Mouse (Mus musculus) midbrain, embryonic 14.5 days (tissue): Measurements from ENCODE around the gene Uvrag. TPM values are rescaled to one million over a fixed set of nuclear protein-coding genes. Genes with fewer than 3 reads are reported as not detected.

Experiments used
- ATAC-seq: fragments of 200-750 bp; cut with Nextera tagmentation; 2 replicates; pipeline ENCODE4 v1.8.0; 2017; ENCODE audit warnings: moderate number of reproducible peaks, moderate library complexity; ENCODE audit not compliant: low FRiP score, low TSS enrichment
- DNase-seq: peaks from one replicate; pipeline ENCODE4 v3.0.0-alpha.2; 2015
- H3K27ac ChIP-seq: fragments of 300-500 bp; sonication (generic); replicated peaks from 2 replicates; pipeline ENCODE4 v1.5.1; 2014; ENCODE audit warnings: mild to moderate bottlenecking, low read depth, low read length, moderate library complexity
- H3K27me3 ChIP-seq: fragments of 300-500 bp; sonication (generic); 2 replicates; pipeline ENCODE4 v1.6.1; 2014; ENCODE audit warnings: low read length, control low read depth, mixed read lengths; ENCODE audit not compliant: control insufficient read depth, insufficient read depth
- H3K36me3 ChIP-seq: fragments of 300-500 bp; sonication (generic); 2 replicates; pipeline ENCODE4 v1.6.1; 2014; ENCODE audit warnings: low read length, control low read depth; ENCODE audit not compliant: control insufficient read depth, insufficient read depth
- H3K4me1 ChIP-seq: fragments of 300-500 bp; sonication (generic); 2 replicates; pipeline ENCODE4 v1.6.1; 2014; ENCODE audit warnings: mild to moderate bottlenecking, antibody characterized with exemption, low read length, control low read depth; ENCODE audit not compliant: control insufficient read depth, insufficient read depth
- H3K4me2 ChIP-seq: fragments of 300-500 bp; sonication (generic); 2 replicates; pipeline ENCODE4 v1.6.1; 2014; ENCODE audit warnings: mild to moderate bottlenecking, low read length, moderate library complexity
- H3K4me3 ChIP-seq: fragments of 300-500 bp; sonication (generic); replicated peaks from 2 replicates; pipeline ENCODE4 v1.5.1; 2014; ENCODE audit warnings: low read depth, low read length
- H3K9ac ChIP-seq: fragments of 300-500 bp; sonication (generic); replicated peaks from 2 replicates; pipeline ENCODE4 v1.6.1; 2014; ENCODE audit warnings: mild to moderate bottlenecking, low read length, moderate library complexity
- H3K9me3 ChIP-seq: fragments of 300-500 bp; sonication (generic); 2 replicates; pipeline ENCODE4 v1.6.1; 2016; ENCODE audit warnings: low read length, control low read depth, mixed read lengths; ENCODE audit not compliant: control insufficient read depth
- WGBS: fragments of 180-500 bp; shearing (Covaris S2); extraction: QIAGEN DNeasy Blood & Tissue Kit; methylation state at CpG from one replicate; pipeline ENCODE4 v1.1.7; 2014; 5-methylcytosine and 5-hydroxymethylcytosine counted together
- polyA plus RNA-seq: library from polyadenylated mRNA; unstranded; fragments of >200 nt; fragmentation: Nextera tagmentation; extraction: Ambion mirVana; gene quantifications from 2 replicates; pipeline ENCODE4 v1.2.1, GENCODE M21; 2014

Gene Uvrag
- polyA plus RNA-seq, 1 experiment from 2014 or later: 21.0 TPM

- Histone ChIP-seq H3K27me3 (no peaks in the 10 kb centered on the region), H3K4me2 (no peak overlapping the region), H3K4me1 (no peaks in the 10 kb centered on the region), H3K9ac (no peak overlapping the region), H3K4me3 (no peak overlapping the region), H3K9me3 (no peaks in the 10 kb centered on the region), H3K36me3 (no peaks in the 10 kb centered on the region), H3K27ac (no peak overlapping the region)
- no peak for DNase-seq
- no peak for ATAC-seq
- 76% methylated on average over 3 of the region's 3 CpGs for WGBS
These were observed 283.8 kb downstream of the Uvrag start for GRCm38 (mm10) chr7:98857094-98857493.

GRCm38 (mm10) chr7:98856128-98856527, 284.8 kb downstream of the Uvrag start:
- 11% methylated on average over 3 of the region's 3 CpGs for WGBS
- no peaks in the 10 kb centered on the region for H3K4me1 ChIP-seq

DNA sequence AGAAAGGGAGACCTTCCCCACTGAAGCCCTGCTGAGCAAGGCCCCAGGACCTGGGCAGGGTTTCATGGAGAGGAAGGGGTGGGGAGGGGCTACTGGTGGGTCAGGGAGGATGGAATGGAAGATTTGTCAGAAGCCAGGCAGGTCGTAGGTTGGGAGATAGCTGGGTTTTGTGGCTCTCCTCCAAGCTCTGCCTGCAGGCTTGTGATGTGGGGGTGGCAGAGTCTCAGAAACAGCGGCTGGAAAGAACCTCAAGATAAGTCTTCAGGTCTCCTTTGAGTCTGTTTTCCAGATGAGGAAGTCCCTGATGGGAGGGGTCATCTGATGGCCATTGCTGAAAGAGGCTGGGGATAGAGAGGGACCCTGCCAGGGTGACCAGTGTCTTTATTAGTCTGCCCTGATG, 285.6 kb downstream of the Uvrag start:
- 71% methylated on average over 2 of the region's 2 CpGs for WGBS
- no peaks in the 10 kb centered on the region for H3K36me3 ChIP-seq
- H3K27me3 ChIP-seq: no peaks in the 10 kb centered on the region
- ATAC-seq (no peak), DNase-seq (no peak)
- no peaks in the 10 kb centered on the region for H3K4me1 ChIP-seq
- H3K4me2 ChIP-seq: no peak overlapping the region
- H3K9me3 ChIP-seq: no peaks in the 10 kb centered on the region
- H3K27ac ChIP-seq: no peak overlapping the region
- H3K9ac ChIP-seq: no peak overlapping the region
- H3K4me3 ChIP-seq: no peak overlapping the region

More at GRCm38 (mm10) chr7:98856128-98856527, 284.8 kb downstream of the Uvrag start:
- Histone ChIP-seq H3K27me3 (no peaks in the 10 kb centered on the region), H3K9me3 (no peaks in the 10 kb centered on the region), H3K9ac (no peak overlapping the region), H3K36me3 (no peaks in the 10 kb centered on the region), H3K4me3 (no peak overlapping the region), H3K4me2 (no peak overlapping the region), H3K27ac (no peak overlapping the region)
- DNase-seq (no peak), ATAC-seq (no peak)

DNA sequence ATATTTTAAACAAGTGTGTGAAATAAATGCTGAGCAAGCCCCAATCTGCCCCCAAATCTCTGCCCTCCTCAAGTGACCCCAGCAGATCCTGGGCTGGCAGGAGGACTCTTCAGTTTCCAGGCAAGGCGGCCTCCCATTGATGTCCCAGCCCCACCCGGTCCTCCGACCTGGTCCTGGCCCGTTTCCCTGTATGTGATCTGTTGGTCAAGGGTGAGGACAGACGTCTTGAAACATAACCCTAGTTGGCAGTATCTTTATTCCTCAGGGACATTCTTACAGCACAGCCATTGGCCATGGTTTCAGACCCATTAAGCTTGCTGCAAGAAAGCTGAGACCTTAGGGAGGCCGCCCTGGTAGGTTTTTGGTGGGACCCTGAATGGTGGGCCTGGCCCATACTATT, 287.1 kb downstream of the Uvrag start:
- WGBS: 90% methylated on average over 6 of the region's 6 CpGs
- Histone ChIP-seq H3K9me3 (no peaks in the 10 kb centered on the region), H3K27me3 (no peaks in the 10 kb centered on the region), H3K9ac (no peak overlapping the region), H3K36me3 (no peaks in the 10 kb centered on the region), H3K4me3 (no peak overlapping the region), H3K4me2 (no peak overlapping the region), H3K4me1 (no peaks in the 10 kb centered on the region), H3K27ac (no peak overlapping the region)
- no peak for ATAC-seq
- no peak for DNase-seq

DNA sequence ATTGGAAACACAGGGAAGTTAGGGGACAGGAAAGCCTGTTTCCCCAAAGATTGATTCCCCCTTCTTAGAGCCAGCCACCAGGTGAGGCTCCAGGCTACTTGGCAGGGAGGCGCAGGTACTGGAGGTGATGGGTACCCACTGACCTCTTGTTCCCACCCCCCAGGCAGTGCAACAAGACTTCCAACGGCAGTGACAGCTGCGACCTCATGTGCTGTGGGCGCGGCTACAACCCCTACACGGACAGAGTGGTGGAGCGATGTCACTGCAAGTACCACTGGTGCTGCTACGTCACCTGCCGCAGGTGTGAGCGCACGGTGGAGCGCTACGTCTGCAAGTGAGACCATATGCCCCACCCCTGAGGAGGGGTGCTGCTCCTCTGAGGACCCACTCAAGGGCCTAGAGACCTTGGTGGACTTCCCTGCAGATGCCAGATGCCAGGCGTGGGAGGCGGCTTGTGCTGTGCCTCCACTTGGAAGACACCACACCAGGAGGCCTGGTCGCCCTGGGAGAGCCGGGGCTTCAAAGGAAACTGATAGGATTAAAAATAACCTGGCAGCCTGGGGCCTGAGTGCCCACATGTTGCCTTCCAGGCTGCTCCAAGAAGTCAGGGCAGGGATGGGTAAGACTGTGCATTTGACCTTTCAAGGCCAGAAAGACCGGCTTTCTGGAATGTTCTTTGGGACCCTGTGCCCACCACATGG, 287.8 kb downstream of the Uvrag start:
- Histone ChIP-seq H3K4me1 (no peaks in the 10 kb centered on the region), H3K36me3 (no peaks in the 10 kb centered on the region), H3K4me3 (no peak overlapping the region), H3K4me2 (no peak overlapping the region), H3K9me3 (no peaks in the 10 kb centered on the region), H3K27me3 (no peaks in the 10 kb centered on the region), H3K9ac (no peak overlapping the region), H3K27ac (no peak overlapping the region)
- 82% methylated on average over 18 of the region's 18 CpGs for WGBS
- ATAC-seq (no peak), DNase-seq (no peak)

GRCm38 (mm10) chr7:98851220-98851619, 289.7 kb downstream of the Uvrag start:
- DNase-seq (no peak), ATAC-seq (no peak)
- H3K4me1 ChIP-seq: no peaks in the 10 kb centered on the region
- H3K36me3 ChIP-seq: no peaks in the 10 kb centered on the region
- no peaks in the 10 kb centered on the region for H3K27me3 ChIP-seq
- no peak overlapping the region for H3K4me3 ChIP-seq
- 72% methylated on average over 9 of the region's 9 CpGs for WGBS
- H3K9me3 ChIP-seq: no peaks in the 10 kb centered on the region
- H3K4me2 ChIP-seq: no peak overlapping the region
- H3K27ac ChIP-seq: no peak overlapping the region
- no peak overlapping the region for H3K9ac ChIP-seq

- DNase-seq: no peak
- H3K27ac ChIP-seq: no peak overlapping the region
- no peak overlapping the region for H3K9ac ChIP-seq
- no peak overlapping the region for H3K4me2 ChIP-seq
- 78% methylated on average over 5 of the region's 5 CpGs for WGBS
- no peaks in the 10 kb centered on the region for H3K36me3 ChIP-seq
- H3K9me3 ChIP-seq: no peaks in the 10 kb centered on the region
- no peaks in the 10 kb centered on the region for H3K27me3 ChIP-seq
- ATAC-seq: no peak
- H3K4me1 ChIP-seq: no peaks in the 10 kb centered on the region
- H3K4me3 ChIP-seq: no peak overlapping the region
These were observed 290.6 kb downstream of the Uvrag start for GRCm38 (mm10) chr7:98850388-98850787.

DNA sequence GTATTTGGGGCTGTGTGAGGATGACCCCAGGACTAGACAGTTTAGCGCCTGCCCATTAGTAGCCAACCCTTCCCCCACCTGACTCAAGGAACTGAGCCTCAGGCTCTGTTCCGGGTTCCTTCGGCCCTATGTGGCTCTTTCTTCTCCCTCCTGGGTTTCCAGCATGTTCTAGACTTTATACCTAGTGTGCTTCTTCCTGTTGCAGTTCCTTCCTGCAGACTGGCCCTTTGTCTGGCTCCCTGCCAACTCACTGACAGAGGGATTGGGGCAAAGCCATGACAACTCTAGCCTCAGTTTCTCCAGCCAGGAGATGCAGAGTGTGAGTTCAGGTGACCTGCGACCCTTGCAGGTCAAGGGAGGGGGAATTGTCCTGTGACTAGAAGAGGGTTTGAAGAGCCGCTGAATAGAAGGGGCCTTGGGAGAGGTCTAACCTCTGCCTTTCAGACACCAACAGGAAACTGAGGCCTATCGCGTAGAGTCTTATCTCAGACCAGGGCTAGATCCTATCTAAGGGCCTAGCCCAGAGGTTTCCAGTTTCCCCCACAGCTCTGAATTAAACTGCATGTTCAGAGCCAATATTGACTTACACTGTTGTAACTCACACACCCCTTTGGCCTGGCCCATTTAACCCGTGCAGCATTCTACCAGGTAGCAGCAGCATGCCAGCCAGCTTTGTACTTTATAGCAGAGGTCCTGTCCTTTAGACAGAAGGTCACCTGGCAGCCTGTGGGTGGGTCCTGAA, 291.9 kb downstream of the Uvrag start:
- no peaks in the 10 kb centered on the region for H3K36me3 ChIP-seq
- H3K9me3 ChIP-seq: no peaks in the 10 kb centered on the region
- no peak overlapping the region for H3K4me2 ChIP-seq
- ATAC-seq (no peak), DNase-seq (no peak)
- no peak overlapping the region for H3K9ac ChIP-seq
- WGBS: 90% methylated on average over 8 of the region's 8 CpGs
- H3K27me3 ChIP-seq: no peaks in the 10 kb centered on the region
- H3K27ac ChIP-seq: no peak overlapping the region
- no peak overlapping the region for H3K4me3 ChIP-seq
- no peaks in the 10 kb centered on the region for H3K4me1 ChIP-seq

DNA sequence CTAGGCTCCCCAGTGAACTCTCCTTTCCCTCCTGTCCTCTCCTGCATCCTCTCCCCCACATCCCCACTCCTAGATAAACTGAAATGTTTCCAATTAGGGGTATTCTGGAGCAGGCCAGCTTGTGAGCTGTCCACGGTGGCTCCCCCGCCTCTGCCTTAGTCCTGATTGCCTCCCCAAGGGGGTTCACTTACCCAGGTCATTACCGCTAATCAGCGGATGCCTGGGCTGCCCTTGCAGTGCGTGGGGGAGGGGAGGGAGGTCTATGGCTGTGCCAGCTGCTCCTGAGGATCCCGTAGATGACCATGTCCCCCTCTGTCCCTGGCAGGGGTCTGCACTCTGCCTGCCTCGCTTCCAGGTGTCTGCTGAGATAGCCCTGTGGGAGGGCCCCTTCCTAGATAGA, 297.3 kb downstream of the Uvrag start:
- H3K4me2 ChIP-seq: no peak overlapping the region
- H3K9me3 ChIP-seq: no peaks in the 10 kb centered on the region
- H3K4me3 ChIP-seq: no peak overlapping the region
- H3K27me3 ChIP-seq: peaks cover 26% of the 10 kb centered on the region
- DNase-seq: peak; percentile 52
- no peaks in the 10 kb centered on the region for H3K36me3 ChIP-seq
- H3K27ac ChIP-seq: no peak overlapping the region
- WGBS: 21% methylated on average over 7 of the region's 7 CpGs
- no peak for ATAC-seq
- no peak overlapping the region for H3K9ac ChIP-seq
- peaks cover 14% of the 10 kb centered on the region for H3K4me1 ChIP-seq
